Mouse (Mus musculus) erythroblast, embryonic 14.5 days (primary cell): ENCODE results near the gene Cers2.

Experiments used
- GATA1 ChIP-seq: IDR thresholded peaks from 2 replicates; pipeline ENCODE4 v1.6.1; 2012; ENCODE audit warnings: low read length, inconsistent platforms, mixed read lengths
- TAL1 ChIP-seq: IDR thresholded peaks from 3 replicates; pipeline ENCODE4 v1.6.1; 2012; ENCODE audit warnings: low read length, inconsistent platforms, mixed read lengths

GRCm38 (mm10) chr3:95317414-95318080 is 3.0 kb downstream of the Cers2 start:
- TF ChIP-seq GATA1 (no peak), TAL1 (no peak)
